Comparison of ENCODE assay signal across 14 mouse cellular contexts in genomic region chr10:19581844-19582582, GRCm38 (mm10). TPM values are rescaled to one million over a fixed set of nuclear protein-coding genes. Genes with fewer than 3 reads are reported as not detected.
A peak's percentile ranks its signal among the peaks of the same experiment; 100 is the strongest.
DNase-seq lines count a peak whose midpoint lies in the region; ATAC-seq and TF ChIP-seq lines count a peak whose summit lies in the region.
"Had no signal": no experiment of that assay in that cellular context is flagged by ENCODE, and none has a peak within 500 bp of the region (broad histone marks: within the 10 kb centered on the region; RNA-seq: fewer than 3 reads in every experiment).

No protein-coding gene starts in this region.

- no peaks in the 10 kb centered on the region; the same call in 1 of the 2 replicates for H3K4me1 ChIP-seq in lung, embryonic 14.5 days (ENCODE audit: insufficient read depth)
- peaks cover 21 to 43% of the 10 kb centered on the region in 2 experiments for H3K4me1 ChIP-seq in liver, embryonic 14.5 days (replicated peaks; ENCODE audit: control insufficient read depth in 2 of 2, insufficient read depth in 2 of 2, low read length in 1 of 2)
- H3K4me1 ChIP-seq: limb, embryonic 15.5 days had no signal

- DNase-seq in lung, embryonic 14.5 days, result peak; percentile 13
- DNase-seq in lung, postnatal 10 days, result no peak
- DNase-seq in R1 (ENCODE audit: low read depth, low spot score), result peak; percentile 43
- no peak for DNase-seq in liver, embryonic 14.5 days (ENCODE audit: low read depth in 3 of 3, low spot score in 3 of 3)
- peak; percentile 70 for DNase-seq in thymus, postnatal 0 days (ENCODE audit: low spot score)
- no peak for DNase-seq in right cerebral cortex, postnatal 10 days (ENCODE audit: low spot score in 2 of 2)
- no peak for DNase-seq in left cerebral cortex, adult 8-10 months (ENCODE audit: low spot score in 2 of 2)
- no peak for DNase-seq in testis, postnatal 10 days (ENCODE audit: low spot score)
- DNase-seq: cerebellum, postnatal 25 days had no signal

- H3K27ac ChIP-seq in lung, embryonic 14.5 days (ENCODE audit: low read depth), result no peak overlapping the region
- H3K27ac ChIP-seq in liver, embryonic 14.5 days, result no peak overlapping the region
- H3K27ac ChIP-seq: hindbrain, embryonic 14.5 days; limb, embryonic 15.5 days had no signal

- no peak for TF ChIP-seq EP300 in liver, embryonic 14.5 days (IDR thresholded peaks at IDR 0.05; ENCODE audit: low read depth)

- no peak for TF ChIP-seq CTCF in lung, embryonic 14.5 days (IDR thresholded peaks at IDR 0.05; ENCODE audit: low read depth)
- TF ChIP-seq CTCF in liver, embryonic 14.5 days (IDR thresholded peaks at IDR 0.05; ENCODE audit: low read depth), result no peak

- no peaks in the 10 kb centered on the region for H3K36me3 ChIP-seq in lung, embryonic 14.5 days (ENCODE audit: insufficient read depth)
- no peaks in the 10 kb centered on the region for H3K36me3 ChIP-seq in liver, embryonic 14.5 days (replicated peaks; ENCODE audit: control insufficient read depth, insufficient read depth, low read depth)
- H3K36me3 ChIP-seq: limb, embryonic 15.5 days had no signal

- no peak overlapping the region for H3K9ac ChIP-seq in lung, embryonic 14.5 days
- H3K9ac ChIP-seq in liver, embryonic 14.5 days (replicated peaks), result no peak overlapping the region
- H3K9ac ChIP-seq: hindbrain, embryonic 14.5 days; limb, embryonic 15.5 days had no signal

- H3K4me2 ChIP-seq in lung, embryonic 14.5 days, result no peak overlapping the region
- H3K4me2 ChIP-seq in liver, embryonic 14.5 days (ENCODE audit: low read depth), result no peak overlapping the region
- H3K4me2 ChIP-seq: hindbrain, embryonic 14.5 days; limb, embryonic 15.5 days had no signal

- H3K9me3 ChIP-seq in lung, embryonic 14.5 days (ENCODE audit: low read depth, low read length), result no peaks in the 10 kb centered on the region
- H3K9me3 ChIP-seq in liver, embryonic 14.5 days (ENCODE audit: control insufficient read depth, low read length), result no peaks in the 10 kb centered on the region
- H3K9me3 ChIP-seq: limb, embryonic 15.5 days had no signal

- ATAC-seq in lung, embryonic 14.5 days (ENCODE audit: insufficient read depth), result no peak
- peak; percentile 50; the same call in 1 of the 2 replicates for ATAC-seq in liver, embryonic 14.5 days (ENCODE audit: insufficient read depth)

- WGBS in lung, embryonic 14.5 days, result 58% methylated on average over 9 of the region's 9 CpGs
- 16% methylated on average over 9 of the region's 9 CpGs for WGBS in liver, embryonic 14.5 days (ENCODE audit: insufficient replicate concordance)

- no peaks in the 10 kb centered on the region for H3K27me3 ChIP-seq in lung, embryonic 14.5 days (ENCODE audit: insufficient read depth, low read length)
- H3K27me3 ChIP-seq in liver, embryonic 14.5 days (ENCODE audit: control insufficient read depth, insufficient read depth, low read length), result no peaks in the 10 kb centered on the region
- H3K27me3 ChIP-seq: limb, embryonic 15.5 days had no signal

- H3K4me3 ChIP-seq in lung, embryonic 14.5 days (ENCODE audit: low read depth, low read length), result no peak overlapping the region
- no peak overlapping the region for H3K4me3 ChIP-seq in liver, embryonic 14.5 days (ENCODE audit: insufficient read depth in 1 of 2, low read depth in 2 of 2, low read length in 2 of 2)
- H3K4me3 ChIP-seq: layer of hippocampus, adult 2 months; limb, embryonic 15.5 days had no signal

RNA-seq across cellular contexts. Expression of gene Ifngr1, which starts 9.7 kb away (rescaled TPM):
- 67.1 and 71.1 TPM in 2 replicates for polyA plus RNA-seq in lung, embryonic 14.5 days (2014; fragmentation: Nextera tagmentation; extraction: Ambion mirVana)
- polyA plus RNA-seq in liver, embryonic 14.5 days (2012; rRNA removed), result 12.6 and 17.1 TPM in 2 replicates
- 36.4 and 39.5 TPM in 2 replicates for polyA plus RNA-seq in liver, embryonic 14.5 days (2014; fragmentation: Nextera tagmentation; extraction: Ambion mirVana)
- 540 and 641 TPM in 2 replicates for polyA plus RNA-seq in thymus, postnatal 0 days (2015; fragmentation: Nextera tagmentation; extraction: Ambion mirVana)
- total RNA-seq in left cerebral cortex, adult 8-10 months (2022), result 10 to 100 TPM; 20.3 to 25.8 (median 23.9) TPM

RNA-seq across cellular contexts. Expression of gene Il22ra2, which starts 39.8 kb away (rescaled TPM):
- not detected in 2 replicates for polyA plus RNA-seq in lung, embryonic 14.5 days (2014; fragmentation: Nextera tagmentation; extraction: Ambion mirVana)
- polyA plus RNA-seq in liver, embryonic 14.5 days (2012; rRNA removed), result 0.01 and 0.03 TPM in 2 replicates
- polyA plus RNA-seq in liver, embryonic 14.5 days (2014; fragmentation: Nextera tagmentation; extraction: Ambion mirVana), result 0.08 and 0.18 TPM in 2 replicates
- 0.10 and 0.12 TPM in 2 replicates for polyA plus RNA-seq in thymus, postnatal 0 days (2015; fragmentation: Nextera tagmentation; extraction: Ambion mirVana)
- total RNA-seq in left cerebral cortex, adult 8-10 months (2022), result not detected
- total RNA-seq: gastrocnemius, postnatal 4 days; layer of hippocampus, adult 2 months; midbrain, postnatal 0 days had no signal
- polyA plus RNA-seq: hindbrain, embryonic 14.5 days; midbrain, postnatal 0 days had no signal

Comparison
In these comparisons a context has a peak if more than half of its experiments do, and no peak if none do; other contexts are left out.
1. DNase-seq: peak in lung, embryonic 14.5 days (single experiment), R1 (single experiment) and thymus, postnatal 0 days (single experiment); none in lung, postnatal 10 days (single experiment), liver, embryonic 14.5 days (0 of 3), right cerebral cortex, postnatal 10 days (0 of 2), left cerebral cortex, adult 8-10 months (0 of 2) and testis, postnatal 10 days (single experiment).